Mouse (Mus musculus) right cerebral cortex, adult 2 months (tissue): ENCODE measurements around the gene Rnf115.

Experiments
- DNase-seq, 2 experiments: peaks; one replicate each; pipeline ENCODE4 v3.0.0; 2021 to 2022; ENCODE audit warnings: low spot score in 2 of 2

Gene Rnf115

GRCm38 (mm10) chr3:96777120-96777519, 49.7 kb downstream of the Rnf115 start:
- no peak for DNase-seq

GRCm38 (mm10) chr3:96782236-96782635, 54.8 kb downstream of the Rnf115 start:
- no peak for DNase-seq

- DNase-seq: no peak
These were observed 60.3 kb downstream of the Rnf115 start for GRCm38 (mm10) chr3:96787784-96788183.

- no peak for DNase-seq
These were observed 61.0 kb downstream of the Rnf115 start for GRCm38 (mm10) chr3:96788506-96788905.

- no peak for DNase-seq
These were observed 72.8 kb downstream of the Rnf115 start for GRCm38 (mm10) chr3:96800254-96800653.

- DNase-seq: no peak
These were observed 74.8 kb downstream of the Rnf115 start for GRCm38 (mm10) chr3:96802214-96802613.

GRCm38 (mm10) chr3:96808136-96808535, 80.7 kb downstream of the Rnf115 start:
- DNase-seq: no peak

GRCm38 (mm10) chr3:96808651-96809050, 81.2 kb downstream of the Rnf115 start:
- DNase-seq: no peak

- no peak for DNase-seq
These were observed 83.8 kb downstream of the Rnf115 start for GRCm38 (mm10) chr3:96811232-96811631.

- peak; percentile 83 to 84 for DNase-seq
These were observed 85.1 kb downstream of the Rnf115 start for GRCm38 (mm10) chr3:96812395-96813091.

GRCm38 (mm10) chr3:96813106-96813505, 85.6 kb downstream of the Rnf115 start:
- peak; percentile 11 to 41 for DNase-seq

GRCm38 (mm10) chr3:96813591-96814244, 86.3 kb downstream of the Rnf115 start:
- no peak for DNase-seq

- DNase-seq: no peak
These were observed 86.9 kb downstream of the Rnf115 start for GRCm38 (mm10) chr3:96814342-96814741.

GRCm38 (mm10) chr3:96820116-96820915, 92.9 kb downstream of the Rnf115 start:
- DNase-seq: no peak

GRCm38 (mm10) chr3:96821581-96821980, 94.1 kb downstream of the Rnf115 start:
- no peak for DNase-seq

- no peak for DNase-seq
These were observed 96.2 kb downstream of the Rnf115 start for GRCm38 (mm10) chr3:96823701-96824100.

- no peak for DNase-seq
These were observed 97.2 kb downstream of the Rnf115 start for GRCm38 (mm10) chr3:96824614-96825013.

GRCm38 (mm10) chr3:96825261-96825660, 97.8 kb downstream of the Rnf115 start:
- DNase-seq: no peak

- DNase-seq: no peak
These were observed 100.9 kb downstream of the Rnf115 start for GRCm38 (mm10) chr3:96828308-96828864.

- no peak for DNase-seq
These were observed 101.5 kb downstream of the Rnf115 start, which contains the start of the genes Pdzk1 and Cd160 for GRCm38 (mm10) chr3:96828984-96829383. Gene Pdzk1, plus strand, starts transcription at chr3:96829284. Gene Cd160, minus strand, starts transcription at chr3:96829351.

GRCm38 (mm10) chr3:96829856-96830255, 102.4 kb downstream of the Rnf115 start:
- no peak for DNase-seq

- no peak for DNase-seq
These were observed 105.5 kb downstream of the Rnf115 start for GRCm38 (mm10) chr3:96832930-96833329.
